Mouse (Mus musculus): Measurements from ENCODE around the gene Ddx59. TPM values are rescaled to one million over a fixed set of nuclear protein-coding genes. Genes with fewer than 3 reads are reported as not detected.

The Ddx59 gene
- polyA plus RNA-seq, 1 experiment from 2014 or later = 15.7 TPM

DNA sequence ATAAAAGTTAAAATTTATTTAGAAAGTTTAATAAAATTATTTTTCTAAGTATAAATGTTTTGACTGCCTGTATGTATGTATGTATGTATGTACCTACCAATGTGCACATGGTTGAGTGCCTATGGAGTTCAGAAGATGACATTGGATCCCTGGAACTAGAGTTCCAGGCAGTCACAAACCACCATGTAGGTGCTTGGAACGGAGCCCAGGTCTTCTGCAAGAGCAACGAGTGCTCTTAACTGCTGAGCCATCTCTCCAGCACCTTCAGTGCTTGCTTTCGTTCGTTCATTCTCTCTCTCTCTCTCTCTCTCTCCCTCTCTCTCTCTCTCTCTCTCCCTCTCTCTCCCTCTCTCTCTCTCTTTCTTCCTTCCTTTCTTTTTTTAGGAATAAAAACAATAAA, 32.3 kb downstream of the Ddx59 start:
- H3K27me3 ChIP-seq = no peaks in the 10 kb centered on the region
- ATAC-seq = no peak
- ChIA-PET POLR2A (no interaction called here), CTCF (no interaction called here)
- TF ChIP-seq CTCF (IDR thresholded peaks at IDR 0.05) = no peak
- in situ Hi-C loops (cut with MboI; ENCODE audit: low pct_unique_long_range_greater_than_20kb) = no loop called here
- DNase-seq (ENCODE audit: low read depth, low spot score) = no peak

DNA sequence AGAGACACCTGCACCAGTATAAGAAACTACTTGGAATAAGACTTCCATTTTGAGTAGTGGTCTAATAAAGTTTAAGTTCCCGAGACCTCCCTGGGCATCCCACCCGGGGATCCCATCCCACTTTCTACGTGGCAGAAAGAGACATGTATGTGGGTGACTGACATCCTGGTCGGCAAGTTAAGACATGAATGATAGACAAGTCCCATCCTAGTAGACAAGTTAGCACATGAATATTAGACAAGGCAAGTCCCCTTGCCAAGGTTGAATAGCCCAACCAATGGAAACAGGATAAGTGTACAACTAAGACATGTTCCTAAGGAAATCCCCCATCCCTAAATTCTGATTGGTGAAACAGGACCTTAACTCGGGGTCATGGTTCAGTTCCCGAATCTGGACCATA, 34.5 kb downstream of the Ddx59 start:
- DNase-seq (ENCODE audit: low read depth, low spot score) = no peak
- ChIA-PET CTCF (no interaction called here), POLR2A (no interaction called here)
- H3K27me3 ChIP-seq = no peaks in the 10 kb centered on the region
- ATAC-seq = no peak
- in situ Hi-C loops (cut with MboI; ENCODE audit: low pct_unique_long_range_greater_than_20kb) = no loop called here
- no peak for TF ChIP-seq CTCF (IDR thresholded peaks at IDR 0.05)

GRCm38 (mm10) chr1:136450206-136450605, 35.1 kb downstream of the Ddx59 start:
- H3K27me3 ChIP-seq = no peaks in the 10 kb centered on the region
- POLR2A ChIA-PET = no interaction called here
- in situ Hi-C loops (cut with MboI; ENCODE audit: low pct_unique_long_range_greater_than_20kb) = no loop called here
- no peak for TF ChIP-seq CTCF (IDR thresholded peaks at IDR 0.05)
- DNase-seq (ENCODE audit: low read depth, low spot score) = no peak
- no peak for ATAC-seq
- CTCF ChIA-PET = no interaction called here

DNA sequence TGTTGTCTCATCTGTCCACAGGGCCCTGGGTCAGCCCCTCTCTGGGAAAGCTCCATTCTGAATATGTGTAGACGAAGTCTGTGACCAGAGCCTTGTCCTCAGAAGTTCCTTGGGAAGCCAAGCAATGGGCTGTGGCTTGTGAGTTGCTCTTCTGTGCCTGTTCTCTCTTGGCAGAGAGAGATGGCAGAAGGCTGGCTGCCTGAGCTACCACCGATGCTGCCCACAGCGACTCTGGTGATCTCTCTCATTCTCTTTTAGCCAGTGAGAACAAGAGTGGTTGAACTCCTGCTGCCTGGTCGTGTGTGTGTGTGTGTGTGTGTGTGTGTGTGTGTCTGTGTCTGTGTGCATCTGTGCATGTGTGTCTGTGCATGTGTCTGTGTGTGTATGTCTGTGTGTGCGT, 37.4 kb downstream of the Ddx59 start:
- ATAC-seq = no peak
- TF ChIP-seq CTCF (IDR thresholded peaks at IDR 0.05) = no peak
- in situ Hi-C loops (cut with MboI; ENCODE audit: low pct_unique_long_range_greater_than_20kb) = no loop called here
- DNase-seq (ENCODE audit: low read depth, low spot score) = no peak
- CTCF ChIA-PET = interaction anchor here (1.3 kb wide), 1 partner anchor 10 kb away, joined by 3 read pairs; no protein-coding TSS in a partner anchor
- no peaks in the 10 kb centered on the region for H3K27me3 ChIP-seq
- POLR2A ChIA-PET = no interaction called here

DNA sequence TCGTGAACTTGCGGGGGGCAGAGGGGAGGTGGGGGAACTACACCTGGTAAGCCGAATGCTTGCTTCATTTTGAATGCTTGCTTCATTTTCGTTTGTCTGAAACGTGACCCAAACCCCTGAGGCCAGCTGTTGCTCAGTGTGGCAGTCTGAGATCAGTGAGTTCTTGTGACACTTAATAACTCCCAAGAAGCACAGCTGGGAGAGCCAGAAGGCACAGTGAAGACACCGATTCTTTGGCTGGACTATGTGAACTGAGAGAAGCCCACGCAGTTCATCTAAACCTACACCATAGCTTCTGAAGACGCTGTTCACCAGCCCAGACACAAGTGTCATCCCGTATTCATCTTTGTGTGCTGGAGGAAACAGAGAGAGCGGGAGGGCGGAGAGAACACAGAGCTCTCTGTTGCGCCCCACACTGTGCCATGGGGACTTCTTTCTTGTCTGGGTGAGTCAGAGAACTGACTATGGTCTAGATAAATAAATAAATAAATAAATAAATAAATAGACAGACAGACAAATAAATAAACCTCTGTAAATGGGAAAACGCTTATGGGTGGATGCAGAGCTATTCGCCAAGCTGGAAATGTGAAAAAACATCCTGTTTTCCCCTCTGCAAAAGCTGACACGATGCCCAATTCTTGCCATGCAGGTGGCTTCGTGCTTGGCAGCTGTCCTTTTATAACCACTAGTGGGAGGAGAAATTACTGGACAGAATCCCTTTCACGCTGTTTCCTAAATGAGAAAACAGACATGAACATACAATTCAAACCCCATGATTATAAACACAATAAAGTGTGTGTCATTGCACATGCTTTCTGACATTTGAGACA, 40.9 kb downstream of the Ddx59 start:
- TF ChIP-seq CTCF (IDR thresholded peaks at IDR 0.05) = no peak
- ChIA-PET CTCF (interaction anchor here (1.3 to 1.6 kb wide), 4 partner anchors 10 to 286 kb away, joined by 3 to 4 read pairs (median 3); partner anchors contain the start of gene Kif14), POLR2A (interaction anchor here (0.9 kb wide), 1 partner anchor 15 kb away, joined by 3 read pairs; no protein-coding TSS in a partner anchor)
- no peaks in the 10 kb centered on the region for H3K27me3 ChIP-seq
- DNase-seq (ENCODE audit: low read depth, low spot score) (no peak), ATAC-seq (no peak)
- in situ Hi-C loops (cut with MboI; ENCODE audit: low pct_unique_long_range_greater_than_20kb) = no loop called here

- TF ChIP-seq CTCF (IDR thresholded peaks at IDR 0.05) = no peak
- in situ Hi-C loops (cut with MboI; ENCODE audit: low pct_unique_long_range_greater_than_20kb) = no loop called here
- ChIA-PET POLR2A (no interaction called here), CTCF (interaction anchor here (1.4 to 1.5 kb wide), 2 partner anchors 9 to 151 kb away, joined by 3 read pairs; partner anchors contain the start of gene Kif14)
- ATAC-seq (no peak), DNase-seq (ENCODE audit: low read depth, low spot score) (no peak)
- no peaks in the 10 kb centered on the region for H3K27me3 ChIP-seq
These were observed 41.7 kb downstream of the Ddx59 start for GRCm38 (mm10) chr1:136456741-136457140.

DNA sequence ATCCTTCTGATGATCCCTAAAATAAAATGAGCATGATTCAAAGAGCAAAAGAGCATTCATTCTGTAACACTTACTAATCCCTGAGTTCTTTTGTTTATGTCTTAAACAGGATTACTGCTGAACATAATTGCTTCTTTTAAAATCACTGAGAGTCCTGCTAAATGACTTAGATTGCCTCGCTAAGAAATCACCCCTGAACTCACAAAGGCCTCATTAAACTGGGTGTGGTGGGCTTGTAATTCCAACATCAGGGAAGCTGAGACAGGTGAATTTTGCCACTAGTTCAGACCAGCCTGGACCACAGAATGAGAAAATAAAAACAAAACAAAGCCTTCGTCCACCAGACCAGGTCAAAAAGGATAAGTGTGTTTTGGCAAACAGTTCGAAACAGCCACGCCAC, 42.3 kb downstream of the Ddx59 start:
- no peak for DNase-seq (ENCODE audit: low read depth, low spot score)
- no peaks in the 10 kb centered on the region for H3K27me3 ChIP-seq
- ChIA-PET CTCF (interaction anchor here (1.5 to 2.0 kb wide), 2 partner anchors 19 to 166 kb away, joined by 3 to 7 read pairs; no protein-coding TSS in a partner anchor), POLR2A (no interaction called here)
- no peak for ATAC-seq
- no peak for TF ChIP-seq CTCF (IDR thresholded peaks at IDR 0.05)
- in situ Hi-C loops (cut with MboI; ENCODE audit: low pct_unique_long_range_greater_than_20kb) = no loop called here

DNA sequence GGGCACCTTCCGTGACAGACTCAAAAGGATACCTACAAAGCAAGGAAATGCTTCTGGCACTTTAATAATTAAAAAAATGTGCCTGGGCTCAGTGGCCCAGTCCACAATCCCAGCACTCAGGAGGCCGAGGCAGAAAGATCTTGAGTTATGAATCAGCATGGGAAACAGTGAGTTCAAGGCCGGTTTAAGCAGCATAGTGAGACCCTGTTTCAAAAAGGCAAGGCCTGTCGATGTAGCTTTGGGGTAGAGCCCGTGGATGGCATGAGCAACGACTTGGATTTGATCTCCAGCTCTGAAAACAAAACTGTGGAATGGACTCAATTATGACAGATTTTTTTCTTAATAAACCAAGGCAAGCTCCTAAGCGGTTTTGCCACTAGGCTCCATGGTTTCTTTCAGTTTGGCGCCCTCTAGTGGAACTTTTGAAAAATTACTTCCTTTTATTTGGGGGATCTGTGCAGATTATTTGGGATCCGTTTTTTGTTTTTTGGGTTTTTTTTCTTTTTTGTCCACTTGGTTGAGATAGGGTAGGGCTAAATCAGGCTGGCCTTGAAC, 43.7 kb downstream of the Ddx59 start:
- ChIA-PET CTCF (interaction anchor here (0.7 to 2.0 kb wide), 7 partner anchors 17 to 289 kb away, joined by 3 to 7 read pairs (median 3); no protein-coding TSS in a partner anchor), POLR2A (interaction anchor here (0.6 kb wide), 3 partner anchors 14 to 209 kb away, joined by 3 read pairs; no protein-coding TSS in a partner anchor)
- in situ Hi-C loops (cut with MboI; ENCODE audit: low pct_unique_long_range_greater_than_20kb) = no loop called here
- ATAC-seq (no peak), DNase-seq (ENCODE audit: low read depth, low spot score) (no peak)
- H3K27me3 ChIP-seq = no peaks in the 10 kb centered on the region
- TF ChIP-seq CTCF (IDR thresholded peaks at IDR 0.05) = peak; percentile 80

GRCm38 (mm10) chr1:136462443-136462842, 47.4 kb downstream of the Ddx59 start:
- ATAC-seq (no peak), DNase-seq (ENCODE audit: low read depth, low spot score) (no peak)
- TF ChIP-seq CTCF (IDR thresholded peaks at IDR 0.05) = no peak
- in situ Hi-C loops (cut with MboI; ENCODE audit: low pct_unique_long_range_greater_than_20kb) = loop anchor here (5.0 kb wide), 2 partner anchors 160 to 290 kb away; no protein-coding TSS in a partner anchor
- ChIA-PET CTCF (interaction anchor here (1.1 to 2.2 kb wide), 2 partner anchors 10 to 294 kb away, joined by 3 to 4 read pairs; no protein-coding TSS in a partner anchor), POLR2A (no interaction called here)
- no peaks in the 10 kb centered on the region for H3K27me3 ChIP-seq

GRCm38 (mm10) chr1:136465168-136465567, 50.1 kb downstream of the Ddx59 start:
- H3K27me3 ChIP-seq = no peaks in the 10 kb centered on the region
- ATAC-seq (no peak), DNase-seq (ENCODE audit: low read depth, low spot score) (no peak)
- in situ Hi-C loops (cut with MboI; ENCODE audit: low pct_unique_long_range_greater_than_20kb) = no loop called here
- ChIA-PET CTCF (interaction anchor here (0.7 to 2.1 kb wide), 3 partner anchors 9 to 297 kb away, joined by 3 to 7 read pairs (median 4); no protein-coding TSS in a partner anchor), POLR2A (no interaction called here)
- no peak for TF ChIP-seq CTCF (IDR thresholded peaks at IDR 0.05)

Measured in Patski (cell line).